Mouse (Mus musculus) cerebellum, postnatal 14 days (tissue): ENCODE measurements around the gene Gm11733.

Experiments
- DNase-seq, 2 experiments: peaks; one replicate each; pipeline ENCODE4 v3.0.0; 2021; ENCODE audit warnings: mixed read lengths in 2 of 2

Gm11733 gene

GRCm38 (mm10) chr11:117536586-117536985, 52.4 kb downstream of the Gm11733 start:
- DNase-seq = no peak
